30 mouse cellular contexts compared by ENCODE assay signal in genomic region chr16:14472171-14472570, GRCm38 (mm10).
DNase-seq lines count a peak whose midpoint lies in the region; ATAC-seq and TF ChIP-seq lines count a peak whose summit lies in the region.
"Had no signal": no experiment of that assay in that cellular context is flagged by ENCODE, and none has a peak within 500 bp of the region (broad histone marks: within the 10 kb centered on the region; RNA-seq: fewer than 3 reads in every experiment).

No protein-coding gene starts in this region.

- H3K4me2 ChIP-seq in forebrain, embryonic 11.5 days (ENCODE audit: low read depth, low read length, severe bottlenecking), result no peak overlapping the region
- H3K4me2 ChIP-seq in forebrain, embryonic 14.5 days (ENCODE audit: low read length), result no peak overlapping the region
- H3K4me2 ChIP-seq in intestine, embryonic 14.5 days (ENCODE audit: low read length), result no peak overlapping the region
- H3K4me2 ChIP-seq in intestine, embryonic 16.5 days (ENCODE audit: low read depth, low read length), result no peak overlapping the region
- no peak overlapping the region for H3K4me2 ChIP-seq in midbrain, postnatal 0 days (ENCODE audit: low read depth, low read length, poor library complexity, severe bottlenecking)
- H3K4me2 ChIP-seq: embryonic facial prominence, embryonic 13.5 days; forebrain, embryonic 12.5 days; heart, embryonic 13.5 days; liver, embryonic 12.5 days; neural tube, embryonic 15.5 days had no signal

- H3K36me3 ChIP-seq in forebrain, embryonic 11.5 days (ENCODE audit: control insufficient read depth, insufficient read depth, low read length), result no peaks in the 10 kb centered on the region; the same call in 1 of the 2 replicates
- H3K36me3 ChIP-seq in forebrain, embryonic 14.5 days (ENCODE audit: control insufficient read depth, insufficient read depth, low read length), result peaks cover 49% of the 10 kb centered on the region
- peaks cover 60% of the 10 kb centered on the region for H3K36me3 ChIP-seq in intestine, embryonic 14.5 days (ENCODE audit: control insufficient read depth, insufficient read depth, low read length)
- peaks cover 3% of the 10 kb centered on the region; the same call in 1 of the 2 replicates for H3K36me3 ChIP-seq in intestine, embryonic 16.5 days (ENCODE audit: control insufficient read depth, insufficient read depth, low read length)
- H3K36me3 ChIP-seq in midbrain, postnatal 0 days (ENCODE audit: insufficient read depth, low read length), result peaks cover 42% of the 10 kb centered on the region

- H3K27ac ChIP-seq in forebrain, embryonic 11.5 days (ENCODE audit: low read depth, low read length), result no peak overlapping the region
- no peak overlapping the region for H3K27ac ChIP-seq in forebrain, embryonic 14.5 days (ENCODE audit: low read depth, low read length)
- H3K27ac ChIP-seq in intestine, embryonic 14.5 days (ENCODE audit: low read depth), result no peak overlapping the region
- no peak overlapping the region for H3K27ac ChIP-seq in intestine, embryonic 16.5 days (ENCODE audit: low read length)
- H3K27ac ChIP-seq in midbrain, postnatal 0 days (ENCODE audit: low read depth, low read length), result no peak overlapping the region
- H3K27ac ChIP-seq: embryonic facial prominence, embryonic 13.5 days; forebrain, embryonic 12.5 days; heart, adult 2 months; heart, embryonic 13.5 days; layer of hippocampus, adult 2 months; liver, embryonic 12.5 days; neural tube, embryonic 15.5 days had no signal

- TF ChIP-seq CTCF in midbrain, postnatal 0 days (IDR thresholded peaks at IDR 0.05), result no peak

- H3K27me3 ChIP-seq in forebrain, embryonic 11.5 days (ENCODE audit: control insufficient read depth, insufficient read depth, low read length), result no peaks in the 10 kb centered on the region
- H3K27me3 ChIP-seq in forebrain, embryonic 14.5 days (replicated peaks; ENCODE audit: control insufficient read depth, insufficient read depth, low read length), result no peaks in the 10 kb centered on the region
- H3K27me3 ChIP-seq in intestine, embryonic 14.5 days (replicated peaks; ENCODE audit: control insufficient read depth, insufficient read depth, low read length), result no peaks in the 10 kb centered on the region
- no peaks in the 10 kb centered on the region for H3K27me3 ChIP-seq in intestine, embryonic 16.5 days (replicated peaks; ENCODE audit: control insufficient read depth, insufficient read depth, low read length)
- no peaks in the 10 kb centered on the region for H3K27me3 ChIP-seq in midbrain, postnatal 0 days (ENCODE audit: insufficient read depth, low read length)
- H3K27me3 ChIP-seq: embryonic facial prominence, embryonic 13.5 days; forebrain, embryonic 12.5 days; heart, embryonic 13.5 days; liver, embryonic 12.5 days; megakaryocyte, embryonic 14.5 days; neural tube, embryonic 15.5 days had no signal

- no peak for ATAC-seq in forebrain, embryonic 11.5 days (replicated peaks; ENCODE audit: low FRiP score)
- no peak for ATAC-seq in forebrain, embryonic 14.5 days
- no peak for ATAC-seq in intestine, embryonic 14.5 days (replicated peaks; ENCODE audit: low FRiP score, low TSS enrichment, low read depth)
- no peak for ATAC-seq in intestine, embryonic 16.5 days
- ATAC-seq in midbrain, postnatal 0 days (ENCODE audit: low FRiP score), result no peak; the same call in 1 of the 2 replicates
- ATAC-seq: liver, embryonic 12.5 days; liver, postnatal 0 days had no signal

- H3K9me3 ChIP-seq in forebrain, embryonic 11.5 days (ENCODE audit: control insufficient read depth, low read length), result no peaks in the 10 kb centered on the region
- H3K9me3 ChIP-seq in forebrain, embryonic 14.5 days (replicated peaks; ENCODE audit: control insufficient read depth, low read length), result no peaks in the 10 kb centered on the region
- no peaks in the 10 kb centered on the region for H3K9me3 ChIP-seq in intestine, embryonic 14.5 days (ENCODE audit: control insufficient read depth, low read length)
- H3K9me3 ChIP-seq in intestine, embryonic 16.5 days (ENCODE audit: control insufficient read depth, low read length), result no peaks in the 10 kb centered on the region
- no peaks in the 10 kb centered on the region for H3K9me3 ChIP-seq in midbrain, postnatal 0 days (ENCODE audit: low read length)
- H3K9me3 ChIP-seq: embryonic facial prominence, embryonic 13.5 days; forebrain, embryonic 12.5 days; G1E; heart, embryonic 13.5 days; liver, embryonic 12.5 days; megakaryocyte, embryonic 14.5 days; neural tube, embryonic 15.5 days had no signal

- DNase-seq in forebrain, embryonic 11.5 days (ENCODE audit: low spot score), result peak; percentile 30
- DNase-seq in forebrain, embryonic 14.5 days (ENCODE audit: low spot score), result no peak
- DNase-seq in intestine, embryonic 14.5 days (ENCODE audit: low spot score), result peak; percentile 29
- DNase-seq in brain, adult 2 months (ENCODE audit: low read depth, low spot score), result peak; percentile 12
- DNase-seq in midbrain, postnatal 0 days (ENCODE audit: low spot score), result peak; percentile 13
- DNase-seq in cerebellum, adult 8-10 months, result no peak
- DNase-seq: adrenal gland, adult 8-10 months; cerebellum, adult 11 months; cerebellum, adult 9-11 months; embryo, embryonic 11 days; gastrocnemius, postnatal 25 days; heart, postnatal 10 days; kidney, adult 18-20 months; kidney, postnatal 36 days; liver, postnatal 0 days; lung, postnatal 36 days; retina, postnatal 1 day; right cerebral cortex, postnatal 14 days; thymus, adult 18-20 months; thymus, postnatal 25 days had no signal

- 87% methylated on average over 5 of the region's 5 CpGs for WGBS in forebrain, embryonic 11.5 days
- WGBS in forebrain, embryonic 14.5 days, result 84% methylated on average over 5 of the region's 5 CpGs
- WGBS in intestine, embryonic 14.5 days, result 91% methylated on average over 5 of the region's 5 CpGs
- 93% methylated on average over 5 of the region's 5 CpGs for WGBS in intestine, embryonic 16.5 days
- 69% methylated on average over 5 of the region's 5 CpGs for WGBS in midbrain, postnatal 0 days

- no peaks in the 10 kb centered on the region for H3K4me1 ChIP-seq in forebrain, embryonic 11.5 days (replicated peaks; ENCODE audit: control insufficient read depth, insufficient read depth, low read length)
- no peaks in the 10 kb centered on the region for H3K4me1 ChIP-seq in forebrain, embryonic 14.5 days (ENCODE audit: control insufficient read depth, insufficient read depth, low read length)
- H3K4me1 ChIP-seq in intestine, embryonic 14.5 days (replicated peaks; ENCODE audit: control insufficient read depth, insufficient read depth, low read length), result no peaks in the 10 kb centered on the region
- no peaks in the 10 kb centered on the region for H3K4me1 ChIP-seq in intestine, embryonic 16.5 days (ENCODE audit: control insufficient read depth, insufficient read depth, low read length)
- H3K4me1 ChIP-seq in midbrain, postnatal 0 days (ENCODE audit: insufficient read depth, low read length), result no peaks in the 10 kb centered on the region
- H3K4me1 ChIP-seq: embryonic facial prominence, embryonic 13.5 days; forebrain, embryonic 12.5 days; heart, embryonic 13.5 days; neural tube, embryonic 15.5 days had no signal

- H3K9ac ChIP-seq in forebrain, embryonic 11.5 days (ENCODE audit: low read length), result no peak overlapping the region
- no peak overlapping the region for H3K9ac ChIP-seq in forebrain, embryonic 14.5 days (ENCODE audit: low read length)
- H3K9ac ChIP-seq in intestine, embryonic 14.5 days (ENCODE audit: low read length), result no peak overlapping the region
- H3K9ac ChIP-seq in intestine, embryonic 16.5 days (ENCODE audit: low read depth, low read length), result no peak overlapping the region
- no peak overlapping the region for H3K9ac ChIP-seq in midbrain, postnatal 0 days (replicated peaks; ENCODE audit: low read length, poor library complexity, severe bottlenecking)
- H3K9ac ChIP-seq: embryonic facial prominence, embryonic 13.5 days; forebrain, embryonic 12.5 days; heart, embryonic 13.5 days; liver, embryonic 12.5 days; liver, postnatal 0 days; neural tube, embryonic 15.5 days had no signal

- H3K4me3 ChIP-seq in forebrain, embryonic 11.5 days (ENCODE audit: low read depth, low read length), result no peak overlapping the region
- H3K4me3 ChIP-seq in forebrain, embryonic 14.5 days (ENCODE audit: low read depth, low read length), result no peak overlapping the region
- H3K4me3 ChIP-seq in intestine, embryonic 14.5 days (ENCODE audit: low read depth, low read length), result no peak overlapping the region
- no peak overlapping the region for H3K4me3 ChIP-seq in intestine, embryonic 16.5 days (ENCODE audit: low read length)
- H3K4me3 ChIP-seq in midbrain, postnatal 0 days (ENCODE audit: low read depth, low read length), result no peak overlapping the region
- H3K4me3 ChIP-seq: embryonic facial prominence, embryonic 13.5 days; forebrain, embryonic 12.5 days; heart, adult 2 months; heart, embryonic 13.5 days; layer of hippocampus, adult 2 months; liver, embryonic 12.5 days; megakaryocyte, embryonic 14.5 days; neural tube, embryonic 15.5 days had no signal

Comparison
In these comparisons a context has a peak if more than half of its experiments do, and no peak if none do; other contexts are left out.
1. DNase-seq: peak in forebrain, embryonic 11.5 days (single experiment), intestine, embryonic 14.5 days (single experiment), brain, adult 2 months (single experiment) and midbrain, postnatal 0 days (single experiment); none in forebrain, embryonic 14.5 days (single experiment) and cerebellum, adult 8-10 months (single experiment).